Mouse (Mus musculus) thymus, postnatal 25 days (tissue): ENCODE data around the gene C730034F03Rik.
"Not testable (repeated sequence)": the region's sequence is repeated elsewhere in the genome, so short reads cannot be mapped to it uniquely, and the experiment has no call there.

Experiments
- DNase-seq: peaks from one replicate; pipeline ENCODE4 v3.0.0; 2022

The C730034F03Rik gene

DNA sequence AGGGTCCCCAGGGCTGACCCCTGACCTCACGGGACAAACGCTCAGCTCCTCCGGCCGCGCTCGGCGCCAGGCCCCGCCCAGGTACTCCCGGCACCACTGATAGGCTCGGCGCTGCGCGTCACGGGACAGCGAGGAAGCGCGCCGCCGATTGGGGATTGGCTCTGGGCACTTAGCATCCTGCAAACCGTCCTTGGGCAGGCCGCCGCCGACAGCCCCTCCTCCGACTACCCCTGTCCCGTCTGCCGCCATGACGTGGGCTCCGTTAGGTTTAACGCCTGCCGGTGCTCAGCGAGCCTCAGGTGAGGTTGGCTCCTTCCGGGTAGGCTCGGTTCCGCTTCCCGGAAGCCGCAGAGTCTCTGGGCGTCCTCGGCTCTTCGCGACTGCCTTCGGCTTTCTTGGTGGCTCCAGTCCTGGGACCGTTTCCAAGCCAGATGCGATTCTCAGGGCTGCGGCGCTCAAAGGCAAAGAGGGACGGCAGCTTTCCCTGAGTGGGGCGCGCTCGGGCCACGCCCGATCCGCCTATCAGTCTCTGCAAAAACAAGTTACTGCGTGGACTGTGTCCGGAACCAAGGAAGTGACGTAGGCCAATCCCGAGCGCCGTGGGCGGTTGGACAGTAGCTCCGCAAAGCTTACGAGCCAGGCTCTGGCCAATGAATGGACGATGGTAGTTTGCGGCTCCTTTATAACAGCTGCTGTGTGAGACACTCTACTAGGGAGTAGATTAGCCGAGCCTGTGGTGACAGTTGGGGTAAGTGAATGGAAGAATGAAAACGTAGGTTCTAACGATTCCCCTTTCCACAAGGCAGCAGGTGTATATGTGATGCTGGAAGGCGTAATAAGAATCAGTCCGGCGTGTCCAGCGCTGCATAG lies at the start of gene C730034F03Rik, which contains the start of the genes Gm44502 and Chkb:
C730034F03Rik (plus strand) TSS at position 238 of the 870 bp plus-strand sequence.
Gm44502 (minus strand) TSS at position 345 of the 870 bp plus-strand sequence.
Chkb (minus strand) TSS at position 557 of the 870 bp plus-strand sequence.
- DNase-seq = peak; percentile 91

DNA sequence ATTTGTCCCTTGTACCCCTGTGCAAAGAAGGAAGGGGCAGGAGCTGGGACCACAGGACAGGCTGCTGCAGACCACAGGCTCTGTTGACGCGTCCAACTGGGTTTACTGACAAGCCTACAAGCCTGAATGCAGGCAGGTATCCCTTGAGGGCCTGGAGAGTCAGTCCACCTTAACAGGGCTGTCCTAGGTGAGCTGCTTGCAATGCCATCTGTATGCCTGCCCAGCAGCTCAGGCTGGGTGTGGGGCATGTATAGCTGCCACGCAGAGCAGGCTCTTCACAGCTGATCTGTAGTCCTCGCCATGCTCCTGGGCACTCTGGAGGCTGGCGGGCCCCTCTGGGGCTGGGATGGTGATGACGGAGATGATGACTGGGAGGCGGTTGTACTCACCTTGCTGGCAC lies 44.8 kb upstream of the C730034F03Rik start, which contains the start of gene Klhdc7b:
Klhdc7b (plus strand) TSS at position 301 of the 400 bp plus-strand sequence.
- DNase-seq = no peak

DNA sequence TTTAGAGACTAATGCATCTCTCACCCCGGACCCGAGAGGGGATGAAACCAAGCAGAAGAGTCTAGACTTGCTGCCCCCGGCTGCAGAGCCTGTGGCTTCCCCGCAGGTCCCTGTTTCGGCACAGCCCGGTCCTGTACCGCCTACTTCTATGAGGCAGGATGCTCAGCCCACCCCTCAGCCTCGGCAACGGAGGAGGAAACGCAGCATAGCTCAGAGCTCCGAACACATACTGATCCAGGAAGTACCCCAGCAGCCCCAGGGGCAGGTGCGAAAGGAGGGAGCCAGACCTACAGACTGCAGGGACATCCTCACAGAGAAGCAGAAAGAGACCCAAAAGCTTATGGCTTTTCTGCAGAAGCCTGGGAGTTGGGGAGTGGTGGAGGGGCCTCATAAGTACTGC lies 42.3 kb upstream of the C730034F03Rik start:
- peak; percentile 68 for DNase-seq

DNA sequence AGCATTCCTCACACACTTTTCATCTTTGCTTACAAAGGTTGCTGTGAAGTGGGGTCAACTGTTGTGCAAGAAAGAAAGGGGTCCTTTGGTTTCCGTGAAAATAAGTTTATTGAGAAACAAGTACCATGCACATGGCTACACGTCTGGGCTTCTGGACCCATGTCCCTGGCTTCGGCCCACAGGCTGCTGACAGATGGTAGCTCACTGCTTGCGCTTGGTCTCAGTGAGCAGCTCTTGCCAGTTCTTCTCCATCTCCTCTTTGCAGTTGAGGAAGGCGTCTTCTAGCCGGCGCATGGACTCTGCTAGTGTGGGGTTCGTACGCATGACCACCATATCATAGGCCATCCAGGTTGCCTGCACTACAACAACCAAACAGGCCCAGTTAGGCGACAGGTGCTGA lies 39.3 kb upstream of the C730034F03Rik start:
- DNase-seq = no peak

DNA sequence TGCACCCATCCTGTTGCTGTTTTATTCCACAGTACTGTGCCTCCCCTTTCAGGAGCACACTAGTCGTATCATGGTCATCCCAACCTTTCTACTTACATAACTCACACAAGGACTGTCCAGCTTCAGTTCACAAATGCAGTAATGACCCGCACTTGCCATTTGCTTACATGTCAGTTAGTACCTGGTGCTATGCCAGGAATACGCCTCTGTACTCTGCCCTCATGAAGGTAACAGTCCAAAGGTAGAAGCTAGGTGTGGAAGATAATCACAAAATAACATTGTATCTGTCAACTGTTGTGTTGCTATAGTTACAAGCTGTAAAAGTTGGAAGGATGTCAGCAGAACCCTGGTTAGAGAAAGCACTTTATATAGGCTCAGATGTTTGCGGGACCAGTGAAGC lies 32.5 kb upstream of the C730034F03Rik start:
- DNase-seq = no peak

DNA sequence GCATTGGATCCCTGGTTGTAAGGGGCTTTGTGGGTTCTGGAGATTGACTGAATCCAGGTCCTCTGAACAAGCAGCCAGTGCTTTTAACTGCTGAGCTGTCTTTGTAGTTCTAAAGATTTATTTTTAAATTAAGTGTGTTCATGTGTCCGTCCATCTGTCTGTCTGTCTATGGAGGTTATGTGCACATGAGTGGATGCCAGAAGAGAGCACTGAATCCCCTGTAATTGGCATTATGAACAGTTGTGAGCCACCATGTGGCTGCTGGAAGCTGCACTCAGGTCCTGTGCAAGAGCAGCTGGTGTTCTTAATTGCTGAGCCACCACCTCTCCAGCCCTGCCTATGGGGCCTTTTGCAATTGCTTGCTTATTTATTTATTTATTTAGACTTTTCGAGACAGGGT lies 31.2 kb upstream of the C730034F03Rik start:
- DNase-seq = no peak

DNA sequence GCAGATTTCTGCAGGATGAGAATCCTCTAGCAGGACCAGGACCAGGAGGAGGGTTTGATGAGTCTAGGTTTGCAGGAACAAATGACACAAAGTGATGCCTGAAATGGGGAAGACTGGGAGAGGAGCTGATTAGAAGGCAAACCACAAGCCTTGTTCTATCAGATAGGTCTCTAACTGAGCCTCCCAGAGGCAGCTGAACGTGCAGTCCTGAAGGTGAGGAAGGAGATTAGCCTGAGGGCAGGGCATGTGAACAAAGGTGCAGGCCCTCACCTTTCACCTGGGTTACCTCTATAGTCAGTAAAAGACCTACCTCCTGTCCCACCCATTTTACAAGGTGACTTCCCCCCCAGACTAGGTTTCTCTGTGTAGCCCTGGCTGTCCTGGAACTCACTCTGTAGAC lies 29.7 kb upstream of the C730034F03Rik start:
- no peak for DNase-seq

DNA sequence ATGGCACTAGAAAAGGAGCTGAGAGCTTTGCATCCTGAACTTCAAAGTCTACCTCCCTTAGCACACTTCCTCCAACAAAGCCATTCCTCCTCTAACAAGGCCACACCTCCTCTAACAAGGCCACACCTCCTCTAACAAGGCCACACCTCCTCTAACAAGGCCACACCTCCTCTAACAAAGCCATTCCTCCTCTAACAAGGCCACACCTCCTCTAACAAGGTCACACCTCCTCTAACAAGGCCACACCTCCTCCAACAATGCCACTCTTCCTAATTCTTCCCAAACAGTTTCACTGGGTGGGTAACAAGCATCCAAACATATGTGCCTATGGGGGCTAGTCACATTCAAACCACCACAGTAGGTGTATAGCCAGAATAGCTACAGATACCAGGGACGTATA lies 26.9 kb upstream of the C730034F03Rik start:
- DNase-seq = no peak

DNA sequence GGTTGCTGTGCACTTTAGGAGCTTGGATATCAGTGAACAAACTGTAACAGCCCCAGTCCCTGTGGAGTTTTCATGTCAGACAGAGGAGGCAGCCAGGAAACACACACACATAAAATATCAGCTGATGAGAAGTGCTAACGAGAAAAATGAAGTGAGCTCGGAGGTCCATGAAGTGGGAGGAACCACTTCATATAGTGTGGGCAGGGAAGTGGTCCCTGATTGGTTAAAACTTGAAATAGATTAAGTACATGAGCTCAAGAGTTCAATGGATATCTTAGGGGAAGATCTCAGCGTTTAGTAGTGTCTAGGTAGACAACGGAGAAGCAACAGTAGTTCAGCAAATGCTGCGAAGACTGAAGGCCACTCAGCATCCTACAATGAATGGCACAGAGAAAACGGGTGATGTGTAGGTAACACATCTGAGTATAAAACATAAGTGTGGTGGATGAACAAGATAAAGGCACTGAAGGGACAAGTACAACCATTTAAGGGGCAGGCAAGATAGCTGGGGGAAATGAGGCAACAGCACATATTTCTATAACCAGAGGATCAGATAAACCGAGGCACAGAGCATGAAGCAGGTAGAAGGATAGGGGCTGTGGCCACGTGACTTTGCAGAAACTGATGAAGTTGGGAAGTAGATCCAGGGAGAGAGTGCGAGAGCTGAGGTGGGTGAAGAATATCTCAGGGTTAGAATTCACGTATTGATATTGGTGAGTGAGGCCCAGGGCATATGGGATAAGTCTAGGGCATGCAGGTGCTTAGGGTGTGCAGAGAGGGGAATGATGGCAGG lies 24.4 kb upstream of the C730034F03Rik start:
- no peak for DNase-seq

DNA sequence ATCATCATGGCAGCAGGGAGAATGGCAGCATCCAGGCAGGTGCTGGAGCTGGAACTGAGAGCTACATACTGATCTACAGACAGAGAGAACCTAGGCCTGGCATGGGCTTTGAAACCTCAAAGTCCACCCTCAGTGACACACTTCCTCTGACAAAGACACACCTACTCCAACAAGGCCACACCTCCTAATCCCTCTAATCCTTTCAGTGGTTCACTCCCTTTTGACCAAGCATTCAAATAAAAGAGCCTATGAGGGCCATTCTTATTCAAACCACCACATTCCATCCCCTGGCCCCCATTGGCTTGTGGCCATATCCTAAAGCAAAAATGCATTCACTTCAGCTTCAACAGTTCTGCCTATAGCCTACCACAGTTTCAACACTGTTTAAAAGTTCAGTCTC lies 22.7 kb upstream of the C730034F03Rik start:
- no peak for DNase-seq

DNA sequence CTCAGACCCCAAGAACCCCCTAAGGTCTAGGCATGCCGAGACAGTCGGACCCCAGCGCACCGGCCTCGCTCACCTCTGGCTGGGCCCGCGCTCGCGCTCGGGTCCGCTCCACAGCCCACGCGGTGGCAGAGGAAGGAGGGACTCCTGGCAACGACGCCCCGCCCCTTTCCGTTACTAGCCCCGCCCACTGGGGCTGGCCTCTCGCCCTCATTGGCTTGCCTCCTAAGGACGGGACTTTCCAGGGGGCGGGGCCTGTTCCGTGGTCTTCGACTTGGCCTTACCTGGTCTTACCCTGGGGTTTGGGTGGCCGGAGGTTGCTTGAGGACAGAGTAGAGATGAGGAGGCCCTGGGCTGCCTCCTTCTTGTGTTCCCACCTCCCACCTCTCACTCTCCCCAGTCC lies 19.3 kb upstream of the C730034F03Rik start, which contains the start of gene Syce3:
Syce3 (minus strand) TSS at position 386 of the 400 bp plus-strand sequence.
- no peak for DNase-seq

DNA sequence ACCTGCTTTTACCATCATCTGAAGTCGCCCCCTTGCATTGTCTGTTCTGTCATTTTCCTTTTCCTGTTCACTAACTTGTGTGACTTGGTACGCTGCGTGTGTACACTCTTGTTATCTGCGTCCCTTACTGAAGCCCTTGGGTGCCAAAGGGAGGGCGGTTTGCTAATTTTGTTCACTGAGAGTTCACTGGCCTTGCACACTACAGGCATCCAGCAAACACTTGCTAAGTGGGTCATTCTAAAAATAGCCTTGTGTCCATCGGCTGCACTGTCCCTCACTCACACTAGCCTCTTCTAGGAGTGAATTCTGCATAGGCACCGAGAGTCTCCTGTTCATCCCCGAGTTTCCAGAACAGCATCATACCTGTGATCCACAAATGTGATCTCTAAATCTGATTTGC lies 14.1 kb upstream of the C730034F03Rik start:
- DNase-seq = no peak

DNA sequence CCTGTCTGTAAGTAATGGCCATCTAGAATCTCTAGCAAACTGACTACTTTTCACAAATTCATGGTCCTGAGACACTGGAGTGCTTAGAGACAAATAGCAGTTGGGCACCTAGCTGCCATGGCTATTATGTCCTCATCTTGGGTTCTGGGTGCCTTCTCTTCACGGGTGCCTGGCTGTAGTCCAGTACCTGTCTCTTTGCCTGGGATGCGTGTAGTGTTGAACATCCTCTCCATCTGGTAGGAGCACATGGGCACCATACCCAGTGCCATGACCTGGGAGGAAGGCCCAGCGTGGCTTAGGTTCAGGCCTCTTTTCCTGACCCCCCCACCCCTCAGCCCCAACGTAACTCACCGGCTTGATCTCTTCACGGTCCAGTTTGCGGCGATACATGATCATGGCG lies 7.5 kb upstream of the C730034F03Rik start:
- DNase-seq = no peak

DNA sequence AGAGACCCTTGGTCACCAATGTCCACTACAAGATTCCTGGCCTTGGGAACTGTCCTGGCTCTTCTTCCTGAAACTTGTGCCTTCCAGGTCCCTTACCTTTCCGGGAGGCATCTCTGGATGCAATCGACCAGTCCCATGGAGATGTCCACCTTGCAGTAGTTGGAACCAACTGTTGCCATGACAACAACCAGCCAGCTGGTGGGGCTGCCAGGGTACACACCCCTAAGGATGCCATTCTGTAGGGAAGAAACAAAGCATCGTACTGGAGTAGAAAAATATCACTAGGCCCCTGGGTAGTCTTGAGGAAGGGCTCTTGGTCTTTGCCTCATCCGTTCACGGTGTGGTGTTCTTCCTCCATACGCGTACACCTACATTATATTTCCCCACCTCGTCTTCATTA lies 4.8 kb upstream of the C730034F03Rik start:
- DNase-seq = no peak

DNA sequence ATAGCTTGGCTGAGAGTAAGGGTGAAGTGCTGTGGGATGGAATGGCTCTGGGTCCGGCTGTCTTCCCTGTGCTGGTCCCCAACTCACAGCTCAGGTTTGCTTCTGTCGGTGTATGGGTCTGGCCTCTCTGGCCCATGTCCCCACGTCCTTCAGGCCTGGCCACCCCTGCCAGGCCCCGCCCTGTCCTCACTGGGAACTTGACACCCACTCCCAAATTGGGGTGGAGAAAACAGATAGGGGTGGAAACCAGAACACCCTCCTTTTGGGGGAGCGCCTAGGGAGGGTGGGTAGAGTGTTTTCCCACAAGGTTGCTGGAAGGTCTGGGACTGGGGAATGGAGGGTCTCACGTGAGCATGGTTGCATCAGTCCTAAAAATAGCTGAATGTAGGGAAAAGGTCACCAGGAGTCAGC lies 3.7 kb upstream of the C730034F03Rik start, which contains the start of gene Cpt1b:
Cpt1b (minus strand) TSS at position 153 of the 411 bp plus-strand sequence.
- DNase-seq = no peak

DNA sequence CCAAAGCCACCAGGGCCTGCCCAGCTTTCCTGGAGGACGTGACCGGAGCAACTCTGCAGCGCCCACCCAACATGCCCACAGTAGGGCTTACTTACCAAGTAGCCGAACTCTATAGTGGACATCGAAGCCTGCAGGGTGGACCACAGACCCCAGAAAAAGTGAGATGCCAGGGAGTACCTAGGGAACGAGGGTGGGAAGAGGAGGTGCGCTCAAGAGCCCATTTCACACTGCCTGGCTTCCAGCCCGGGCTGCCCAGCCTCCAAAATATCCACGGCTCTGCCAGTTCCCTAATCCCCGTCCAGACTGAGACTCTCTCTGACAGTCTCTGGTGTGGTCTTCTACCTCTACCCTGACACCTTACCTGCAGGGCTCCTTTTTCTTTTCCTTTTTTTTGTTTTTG lies 2.7 kb upstream of the C730034F03Rik start:
- DNase-seq = no peak

DNA sequence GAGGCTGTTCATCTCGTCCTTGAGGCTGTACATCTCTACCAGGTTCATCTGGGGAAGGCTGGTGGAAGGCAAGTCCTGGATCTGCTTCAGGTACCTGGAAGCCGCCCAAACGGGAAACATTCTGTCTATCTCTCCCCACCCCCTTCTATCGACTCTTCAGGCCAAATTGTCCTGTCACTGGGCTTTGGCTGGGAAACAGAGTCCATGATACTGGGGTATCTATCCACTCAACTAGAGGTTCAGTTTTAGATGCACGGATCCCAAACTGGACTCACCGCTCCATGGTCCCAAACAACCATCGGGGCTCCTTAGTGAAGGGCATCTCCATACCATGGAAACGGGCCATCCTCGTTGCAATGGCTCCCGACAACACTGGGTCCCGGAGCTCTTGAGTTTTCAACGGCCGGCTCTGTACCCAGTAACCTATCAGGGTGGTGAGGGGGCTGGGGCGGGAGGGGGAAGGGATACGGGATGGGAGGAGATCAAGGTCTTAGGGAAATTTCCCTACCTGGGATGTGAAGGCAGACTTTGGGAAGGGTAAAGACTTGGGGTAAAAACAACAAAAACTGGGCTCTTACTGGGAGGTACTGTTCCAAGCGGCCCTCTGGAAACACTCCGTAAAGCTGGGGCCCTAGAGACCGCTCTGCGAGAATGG lies 1.1 kb upstream of the C730034F03Rik start:
- DNase-seq = no peak

DNA sequence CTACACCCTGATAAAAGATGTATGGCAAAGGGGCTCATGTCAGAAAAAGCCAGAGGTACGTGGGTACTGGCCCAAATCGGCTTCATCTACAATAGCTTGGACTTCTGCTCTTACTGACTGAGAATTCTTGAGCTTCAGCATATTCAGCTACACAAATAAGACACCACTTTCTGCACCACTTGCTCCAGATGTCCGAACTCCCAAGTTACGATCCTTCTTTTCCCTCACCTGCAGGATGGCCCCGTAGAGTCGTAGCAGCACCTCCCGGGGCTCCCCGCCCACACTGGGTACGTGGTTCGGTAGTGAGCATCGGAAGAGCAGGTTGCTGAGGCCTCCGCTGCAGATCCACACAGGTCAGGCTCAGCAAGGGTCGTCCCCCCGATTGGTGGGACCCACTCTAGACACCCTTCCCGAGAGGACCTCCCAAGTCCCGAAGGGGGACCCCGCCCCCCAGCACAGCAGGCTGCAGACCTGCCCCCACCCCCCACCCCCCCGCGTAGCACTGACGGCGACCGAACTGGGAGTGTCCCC lies 503 bp upstream of the C730034F03Rik start:
- no peak for DNase-seq

DNA sequence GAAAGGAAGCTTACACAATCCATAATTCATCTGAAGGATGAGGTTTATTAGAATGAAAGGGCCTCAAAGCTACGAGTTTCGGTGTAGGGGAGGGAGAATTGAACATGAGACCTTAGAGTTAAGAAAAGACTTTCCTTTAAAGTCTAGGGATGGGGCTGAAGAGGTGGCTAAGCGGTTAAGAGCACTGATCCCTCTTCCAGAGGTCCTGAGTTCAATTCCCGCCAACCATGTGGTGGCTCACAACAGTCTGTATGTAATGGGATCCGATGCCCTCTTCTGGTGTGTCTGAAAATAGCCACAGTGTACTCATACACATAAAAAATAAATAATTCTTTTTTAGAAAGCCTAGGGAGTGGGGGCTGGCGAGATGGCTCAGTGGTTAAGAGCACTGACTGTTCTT lies 952 bp downstream of the C730034F03Rik start:
- DNase-seq = no peak

DNA sequence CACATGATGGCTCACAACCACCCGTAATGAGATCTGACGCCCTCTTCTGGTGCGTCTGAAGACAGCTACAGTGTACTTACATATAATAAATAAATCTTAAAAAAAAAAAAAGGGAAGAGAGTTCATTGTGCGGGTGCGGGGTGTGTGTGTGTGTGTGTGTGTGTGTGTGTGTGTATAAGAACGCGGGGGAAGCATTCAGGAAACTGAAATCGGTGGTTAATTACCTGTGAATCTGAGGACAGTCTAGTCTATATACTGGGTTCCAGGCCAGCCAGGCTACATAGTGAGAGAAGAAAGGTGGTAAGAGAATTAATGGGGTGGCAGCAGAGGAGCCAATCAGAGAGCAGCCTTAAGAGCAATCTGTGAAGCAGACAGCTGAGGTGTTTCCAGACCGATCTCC lies 1.4 kb downstream of the C730034F03Rik start:
- not testable (repeated sequence) for DNase-seq

DNA sequence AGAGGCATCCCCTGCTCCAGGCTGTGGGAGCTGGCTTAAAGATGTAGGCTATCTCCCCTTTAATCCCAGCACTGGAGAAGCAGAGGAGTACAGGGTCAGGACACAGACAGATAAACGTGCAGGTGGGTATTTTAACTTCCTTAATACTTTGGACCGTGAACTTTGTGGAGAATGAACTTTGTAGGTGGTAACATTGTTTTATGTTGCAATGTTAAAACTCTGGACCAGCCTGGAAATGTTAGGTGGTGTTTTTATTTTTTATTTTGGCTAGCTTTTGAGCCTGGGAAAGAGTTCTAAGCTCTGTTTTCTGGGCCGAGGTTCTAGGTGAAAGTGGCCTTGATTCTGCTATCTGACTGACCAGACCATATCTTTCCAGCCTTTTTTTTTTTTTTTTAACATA lies 1.9 kb downstream of the C730034F03Rik start:
- DNase-seq = no peak

DNA sequence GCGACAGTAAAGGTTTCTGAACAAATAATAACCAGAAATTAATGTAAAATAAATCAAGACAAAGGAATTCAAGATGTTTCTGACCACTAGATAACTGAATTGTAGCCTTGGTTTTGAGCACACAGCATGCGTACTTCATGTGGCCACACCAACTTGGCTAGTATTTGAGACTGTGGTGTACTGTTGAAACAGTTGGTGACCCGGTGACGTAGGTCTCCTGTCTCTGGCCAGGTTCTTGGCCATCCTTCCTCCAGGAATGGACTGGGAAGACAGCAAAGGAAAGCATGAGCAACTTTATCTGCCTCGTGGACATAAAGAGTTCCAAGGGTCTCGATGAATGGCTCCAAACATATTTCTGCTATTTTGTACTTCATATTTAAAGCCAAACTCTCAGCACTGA lies 2.4 kb downstream of the C730034F03Rik start:
- DNase-seq = no peak

DNA sequence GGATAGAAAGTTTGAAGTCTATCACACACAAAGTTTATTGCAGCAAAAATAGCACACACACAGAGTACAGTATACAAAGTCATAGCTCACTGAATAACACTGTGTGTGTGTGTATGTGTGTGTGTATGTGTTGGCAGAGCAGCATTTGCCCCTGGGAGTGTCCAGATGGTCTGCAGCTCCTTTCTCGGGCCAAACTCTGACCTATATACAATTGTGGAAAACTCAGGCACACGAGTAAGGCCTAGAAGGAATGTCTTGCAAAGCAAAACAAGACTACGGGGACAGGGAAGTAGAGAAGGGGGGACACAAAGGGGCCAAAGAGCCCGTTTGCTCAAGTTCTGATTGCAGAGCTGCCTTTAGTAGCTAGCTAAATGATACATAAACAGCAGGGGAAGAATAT lies 3.6 kb downstream of the C730034F03Rik start:
- no peak for DNase-seq
